Mouse (Mus musculus) testis, adult 2 months (tissue): ENCODE results near the gene Chmp3.

Source experiments
- CTCF ChIP-seq: fragments of 200-500 bp; IDR thresholded peaks from 2 replicates; pipeline ENCODE4 v1.5.1; 2012; ENCODE audit warnings: low read depth, mild to moderate bottlenecking, inconsistent platforms, low read length, moderate library complexity; ENCODE audit not compliant: control insufficient read depth, insufficient read depth, insufficient replicate concordance
- POLR2A ChIP-seq: fragments of 200-500 bp; IDR thresholded peaks from 2 replicates; pipeline ENCODE4 v1.6.1; 2012; ENCODE audit warnings: low read depth, mild to moderate bottlenecking, inconsistent platforms, low read length, moderate library complexity; ENCODE audit not compliant: control insufficient read depth

- TF ChIP-seq POLR2A (no peak; the same call in 1 of the 2 replicates), CTCF (no peak)
These were observed 88.3 kb downstream of the Chmp3 start for GRCm38 (mm10) chr6:71631706-71632461.
